Comparison of ENCODE assay signal across 13 mouse cellular contexts in genomic region chr9:62707870-62708269, GRCm38 (mm10). TPM values are rescaled to one million over a fixed set of nuclear protein-coding genes. Genes with fewer than 3 reads are reported as not detected.
DNase-seq lines count a peak whose midpoint lies in the region; ATAC-seq lines count a peak whose summit lies in the region.
"Had no signal": no experiment of that assay in that cellular context is flagged by ENCODE, and none has a peak within 500 bp of the region (broad histone marks: within the 10 kb centered on the region; RNA-seq: fewer than 3 reads in every experiment).

No protein-coding gene starts in this region.

- H3K36me3 ChIP-seq in heart, embryonic 10.5 days = no peaks in the 10 kb centered on the region
- no peaks in the 10 kb centered on the region for H3K36me3 ChIP-seq in heart, embryonic 12.5 days
- no peaks in the 10 kb centered on the region for H3K36me3 ChIP-seq in liver, embryonic 12.5 days
- H3K36me3 ChIP-seq: liver, embryonic 13.5 days had no signal

- no peaks in the 10 kb centered on the region for H3K9me3 ChIP-seq in heart, embryonic 10.5 days
- H3K9me3 ChIP-seq in heart, embryonic 12.5 days (replicated peaks) = no peaks in the 10 kb centered on the region
- H3K9me3 ChIP-seq in liver, embryonic 12.5 days (replicated peaks) = no peaks in the 10 kb centered on the region
- H3K9me3 ChIP-seq: liver, embryonic 13.5 days had no signal

- no peak overlapping the region for H3K9ac ChIP-seq in heart, embryonic 12.5 days
- H3K9ac ChIP-seq in liver, embryonic 12.5 days = no peak overlapping the region
- H3K9ac ChIP-seq: liver, embryonic 13.5 days had no signal

- peak overlapping the region; percentile 52; the same call in 1 of the 2 replicates for H3K27ac ChIP-seq in heart, embryonic 10.5 days
- no peak overlapping the region for H3K27ac ChIP-seq in heart, embryonic 12.5 days (ENCODE audit: poor library complexity, severe bottlenecking)
- H3K27ac ChIP-seq in liver, embryonic 12.5 days = no peak overlapping the region
- H3K27ac ChIP-seq: liver, embryonic 13.5 days had no signal

- no peak for DNase-seq in heart, embryonic 10.5 days (ENCODE audit: low spot score)
- DNase-seq in 3T3-L1 (ENCODE audit: low read depth, low spot score) = peak; percentile 24
- peak; percentile 43 for DNase-seq in embryo, embryonic 11 days
- DNase-seq in left cerebral cortex, postnatal 14 days (ENCODE audit: low spot score in 2 of 2) = no peak
- DNase-seq in heart, postnatal 10 days = no peak
- DNase-seq: heart, postnatal 14 days; layer of hippocampus, adult 9-11 months; liver, embryonic 13.5 days had no signal

- no peak for ATAC-seq in heart, embryonic 12.5 days (ENCODE audit: insufficient number of reproducible peaks, low FRiP score)
- ATAC-seq in liver, embryonic 12.5 days = 0 out of 2 replicates have a peak, but pooled peaks have one; percentile 30
- ATAC-seq in cerebellum, adult (ENCODE audit: insufficient number of reproducible peaks, low FRiP score, low TSS enrichment) = no peak
- ATAC-seq: Patski had no signal

- H3K4me1 ChIP-seq in heart, embryonic 10.5 days = peaks cover 16% of the 10 kb centered on the region
- H3K4me1 ChIP-seq in heart, embryonic 12.5 days (replicated peaks) = 0 out of 2 replicates have a peak, but pooled peaks cover 9% of the 10 kb centered on the region
- peaks cover 9% of the 10 kb centered on the region; the same call in 1 of the 2 replicates for H3K4me1 ChIP-seq in liver, embryonic 12.5 days

- intact Hi-C loops in left cerebral cortex, postnatal 14 days (cut with DNase I) = no loop called here
- intact Hi-C loops in heart, postnatal 10 days (cut with DNase I) = no loop called here

- H3K27me3 ChIP-seq in heart, embryonic 10.5 days (ENCODE audit: insufficient read depth, poor library complexity, severe bottlenecking) = 0 out of 2 replicates have a peak, but pooled peaks cover 12% of the 10 kb centered on the region
- no peaks in the 10 kb centered on the region for H3K27me3 ChIP-seq in heart, embryonic 12.5 days (replicated peaks)
- H3K27me3 ChIP-seq in liver, embryonic 12.5 days (replicated peaks) = 0 out of 2 replicates have a peak, but pooled peaks cover 5% of the 10 kb centered on the region
- H3K27me3 ChIP-seq: liver, embryonic 13.5 days; Patski had no signal

- no peak overlapping the region for H3K4me2 ChIP-seq in heart, embryonic 12.5 days
- H3K4me2 ChIP-seq in liver, embryonic 12.5 days = no peak overlapping the region
- H3K4me2 ChIP-seq: liver, embryonic 13.5 days had no signal

- 57% methylated on average over 6 of the region's 6 CpGs for WGBS in heart, embryonic 10.5 days
- 53% methylated on average over 6 of the region's 6 CpGs for WGBS in heart, embryonic 12.5 days
- WGBS in liver, embryonic 12.5 days (ENCODE audit: insufficient replicate concordance) = 46% methylated on average over 6 of the region's 6 CpGs

- no peak overlapping the region for H3K4me3 ChIP-seq in heart, embryonic 10.5 days
- H3K4me3 ChIP-seq in heart, embryonic 12.5 days = no peak overlapping the region
- no peak overlapping the region for H3K4me3 ChIP-seq in liver, embryonic 12.5 days
- H3K4me3 ChIP-seq: liver, embryonic 13.5 days had no signal

RNA-seq across cellular contexts. Expression of gene Itga11, which starts 30.2 kb away (rescaled TPM):
- 0.36 and 0.62 TPM in 2 replicates for polyA plus RNA-seq in heart, embryonic 10.5 days (2016; fragmentation: Nextera tagmentation; extraction: Ambion mirVana)
- 0.71 and 1.00 TPM in 2 replicates for polyA plus RNA-seq in heart, embryonic 12.5 days (2016; fragmentation: Nextera tagmentation; extraction: Ambion mirVana)
- polyA plus RNA-seq in liver, embryonic 12.5 days (2016; fragmentation: Nextera tagmentation; extraction: Ambion mirVana) = 0.12 and 0.21 TPM in 2 replicates
- total RNA-seq in left cerebral cortex, postnatal 14 days (2021) = 1 to 10 TPM; 1.3 to 1.4 TPM
- 1 to 10 TPM; 1.4 to 1.5 TPM for total RNA-seq in heart, postnatal 10 days (2021)
- total RNA-seq: megakaryocyte-erythroid progenitor cell, adult 5-6 weeks had no signal

Comparison
In these comparisons a context has a peak if more than half of its experiments do, and no peak if none do; other contexts are left out.
1. DNase-seq: peak in 3T3-L1 (single experiment) and embryo, embryonic 11 days (single experiment); none in heart, embryonic 10.5 days (single experiment), left cerebral cortex, postnatal 14 days (0 of 2) and heart, postnatal 10 days (0 of 2).